Mouse (Mus musculus): ENCODE results near the gene Tmem132c. TPM values are rescaled to one million over a fixed set of nuclear protein-coding genes. Genes with fewer than 3 reads are reported as not detected.

The Tmem132c gene
- polyA plus RNA-seq, 1 experiment from 2014 or later: 4.8 TPM

- no peaks in the 10 kb centered on the region for H3K27me3 ChIP-seq (replicated peaks; ENCODE audit: control insufficient read depth, insufficient read depth, low read length)
- H3K4me1 ChIP-seq (replicated peaks; ENCODE audit: control insufficient read depth, insufficient read depth, low read length): peaks cover 20% of the 10 kb centered on the region
- ATAC-seq: no peak
- no peak overlapping the region for H3K4me2 ChIP-seq (ENCODE audit: low read length)
- no peak overlapping the region for H3K4me3 ChIP-seq (replicated peaks; ENCODE audit: low read length)
- H3K27ac ChIP-seq (ENCODE audit: low read length): no peak overlapping the region
- no peaks in the 10 kb centered on the region for H3K36me3 ChIP-seq (ENCODE audit: control insufficient read depth, insufficient read depth)
- H3K9me3 ChIP-seq (ENCODE audit: control insufficient read depth, low read length): no peaks in the 10 kb centered on the region
- H3K9ac ChIP-seq (replicated peaks; ENCODE audit: low read depth, low read length): no peak overlapping the region
- 88% methylated on average over 9 of the region's 9 CpGs for WGBS
Measured at GRCm38 (mm10) chr5:127374251-127374650, 132.6 kb downstream of the Tmem132c start.

GRCm38 (mm10) chr5:127375654-127376053 lies 134.0 kb downstream of the Tmem132c start:
- no peaks in the 10 kb centered on the region for H3K36me3 ChIP-seq (ENCODE audit: control insufficient read depth, insufficient read depth)

GRCm38 (mm10) chr5:127378521-127378920 lies 136.9 kb downstream of the Tmem132c start:
- Histone ChIP-seq H3K9ac (replicated peaks; ENCODE audit: low read depth, low read length) (no peak overlapping the region), H3K4me1 (replicated peaks; ENCODE audit: control insufficient read depth, insufficient read depth, low read length) (peaks cover 11% of the 10 kb centered on the region), H3K9me3 (ENCODE audit: control insufficient read depth, low read length) (no peaks in the 10 kb centered on the region), H3K4me2 (ENCODE audit: low read length) (no peak overlapping the region), H3K27ac (ENCODE audit: low read length) (no peak overlapping the region), H3K36me3 (ENCODE audit: control insufficient read depth, insufficient read depth) (no peaks in the 10 kb centered on the region), H3K27me3 (replicated peaks; ENCODE audit: control insufficient read depth, insufficient read depth, low read length) (no peaks in the 10 kb centered on the region), H3K4me3 (replicated peaks; ENCODE audit: low read length) (no peak overlapping the region)
- WGBS: 22% methylated on average over 5 of the region's 5 CpGs
- ATAC-seq: no peak

More at GRCm38 (mm10) chr5:127375654-127376053, 134.0 kb downstream of the Tmem132c start:
- Histone ChIP-seq H3K4me3 (replicated peaks; ENCODE audit: low read length) (no peak overlapping the region), H3K4me2 (ENCODE audit: low read length) (no peak overlapping the region), H3K9ac (replicated peaks; ENCODE audit: low read depth, low read length) (no peak overlapping the region), H3K27ac (ENCODE audit: low read length) (no peak overlapping the region), H3K9me3 (ENCODE audit: control insufficient read depth, low read length) (no peaks in the 10 kb centered on the region), H3K4me1 (replicated peaks; ENCODE audit: control insufficient read depth, insufficient read depth, low read length) (peaks cover 11% of the 10 kb centered on the region), H3K27me3 (replicated peaks; ENCODE audit: control insufficient read depth, insufficient read depth, low read length) (no peaks in the 10 kb centered on the region)
- WGBS: 81% methylated on average over 3 of the region's 3 CpGs
- no peak for ATAC-seq

- no peak overlapping the region for H3K9ac ChIP-seq (replicated peaks; ENCODE audit: low read depth, low read length)
- no peak overlapping the region for H3K4me2 ChIP-seq (ENCODE audit: low read length)
- no peak overlapping the region for H3K4me3 ChIP-seq (replicated peaks; ENCODE audit: low read length)
- no peak for ATAC-seq
- peaks cover 11% of the 10 kb centered on the region for H3K4me1 ChIP-seq (replicated peaks; ENCODE audit: control insufficient read depth, insufficient read depth, low read length)
- H3K36me3 ChIP-seq (ENCODE audit: control insufficient read depth, insufficient read depth): no peaks in the 10 kb centered on the region
- 70% methylated on average over 2 of the region's 2 CpGs for WGBS
- H3K27me3 ChIP-seq (replicated peaks; ENCODE audit: control insufficient read depth, insufficient read depth, low read length): no peaks in the 10 kb centered on the region
- no peak overlapping the region for H3K27ac ChIP-seq (ENCODE audit: low read length)
- no peaks in the 10 kb centered on the region for H3K9me3 ChIP-seq (ENCODE audit: control insufficient read depth, low read length)
Measured at GRCm38 (mm10) chr5:127379351-127379750, 137.7 kb downstream of the Tmem132c start.

GRCm38 (mm10) chr5:127381216-127381615 lies 139.6 kb downstream of the Tmem132c start:
- no peak overlapping the region for H3K4me3 ChIP-seq (replicated peaks; ENCODE audit: low read length)
- peaks cover 11% of the 10 kb centered on the region for H3K4me1 ChIP-seq (replicated peaks; ENCODE audit: control insufficient read depth, insufficient read depth, low read length)
- H3K4me2 ChIP-seq (ENCODE audit: low read length): no peak overlapping the region
- H3K27me3 ChIP-seq (replicated peaks; ENCODE audit: control insufficient read depth, insufficient read depth, low read length): no peaks in the 10 kb centered on the region
- H3K9me3 ChIP-seq (ENCODE audit: control insufficient read depth, low read length): no peaks in the 10 kb centered on the region
- ATAC-seq: 0 out of 2 replicates have a peak, but pooled peaks have one; percentile 20
- no peak overlapping the region for H3K9ac ChIP-seq (replicated peaks; ENCODE audit: low read depth, low read length)
- 16% methylated on average over 4 of the region's 4 CpGs for WGBS
- H3K27ac ChIP-seq (ENCODE audit: low read length): no peak overlapping the region
- no peaks in the 10 kb centered on the region for H3K36me3 ChIP-seq (ENCODE audit: control insufficient read depth, insufficient read depth)

- 35% methylated on average over 5 of the region's 5 CpGs for WGBS
- Histone ChIP-seq H3K36me3 (ENCODE audit: control insufficient read depth, insufficient read depth) (no peaks in the 10 kb centered on the region), H3K27ac (ENCODE audit: low read length) (no peak overlapping the region), H3K9ac (replicated peaks; ENCODE audit: low read depth, low read length) (no peak overlapping the region), H3K4me2 (ENCODE audit: low read length) (no peak overlapping the region), H3K4me3 (replicated peaks; ENCODE audit: low read length) (no peak overlapping the region), H3K4me1 (replicated peaks; ENCODE audit: control insufficient read depth, insufficient read depth, low read length) (peaks cover 11% of the 10 kb centered on the region), H3K9me3 (ENCODE audit: control insufficient read depth, low read length) (no peaks in the 10 kb centered on the region), H3K27me3 (replicated peaks; ENCODE audit: control insufficient read depth, insufficient read depth, low read length) (no peaks in the 10 kb centered on the region)
- no peak for ATAC-seq
Measured at GRCm38 (mm10) chr5:127382571-127382970, 141.0 kb downstream of the Tmem132c start.

- Histone ChIP-seq H3K4me1 (replicated peaks; ENCODE audit: control insufficient read depth, insufficient read depth, low read length) (no peaks in the 10 kb centered on the region), H3K4me2 (ENCODE audit: low read length) (no peak overlapping the region), H3K27me3 (replicated peaks; ENCODE audit: control insufficient read depth, insufficient read depth, low read length) (no peaks in the 10 kb centered on the region), H3K4me3 (replicated peaks; ENCODE audit: low read length) (no peak overlapping the region), H3K9ac (replicated peaks; ENCODE audit: low read depth, low read length) (no peak overlapping the region), H3K27ac (ENCODE audit: low read length) (no peak overlapping the region), H3K9me3 (ENCODE audit: control insufficient read depth, low read length) (peaks cover 3% of the 10 kb centered on the region; the same call in 1 of the 2 replicates), H3K36me3 (ENCODE audit: control insufficient read depth, insufficient read depth) (no peaks in the 10 kb centered on the region)
- WGBS: 95% methylated on average over 5 of the region's 5 CpGs
- no peak for ATAC-seq
Measured at GRCm38 (mm10) chr5:127391187-127391586, 149.6 kb downstream of the Tmem132c start.

- no peaks in the 10 kb centered on the region for H3K36me3 ChIP-seq (ENCODE audit: control insufficient read depth, insufficient read depth)
- H3K27ac ChIP-seq (ENCODE audit: low read length): no peak overlapping the region
- 78% methylated on average over 9 of the region's 9 CpGs for WGBS
- no peak for ATAC-seq
- no peaks in the 10 kb centered on the region for H3K27me3 ChIP-seq (replicated peaks; ENCODE audit: control insufficient read depth, insufficient read depth, low read length)
- H3K9me3 ChIP-seq (ENCODE audit: control insufficient read depth, low read length): no peaks in the 10 kb centered on the region
- H3K4me3 ChIP-seq (replicated peaks; ENCODE audit: low read length): no peak overlapping the region
- no peak overlapping the region for H3K4me2 ChIP-seq (ENCODE audit: low read length)
- H3K4me1 ChIP-seq (replicated peaks; ENCODE audit: control insufficient read depth, insufficient read depth, low read length): no peaks in the 10 kb centered on the region
- H3K9ac ChIP-seq (replicated peaks; ENCODE audit: low read depth, low read length): no peak overlapping the region
Measured at GRCm38 (mm10) chr5:127396889-127397288, 155.3 kb downstream of the Tmem132c start.

- Histone ChIP-seq H3K4me3 (replicated peaks; ENCODE audit: low read length) (no peak overlapping the region), H3K4me2 (ENCODE audit: low read length) (no peak overlapping the region), H3K27me3 (replicated peaks; ENCODE audit: control insufficient read depth, insufficient read depth, low read length) (no peaks in the 10 kb centered on the region), H3K27ac (ENCODE audit: low read length) (no peak overlapping the region), H3K9ac (replicated peaks; ENCODE audit: low read depth, low read length) (no peak overlapping the region), H3K36me3 (ENCODE audit: control insufficient read depth, insufficient read depth) (no peaks in the 10 kb centered on the region), H3K4me1 (replicated peaks; ENCODE audit: control insufficient read depth, insufficient read depth, low read length) (no peaks in the 10 kb centered on the region), H3K9me3 (ENCODE audit: control insufficient read depth, low read length) (no peaks in the 10 kb centered on the region)
- ATAC-seq: no peak
- WGBS: 7% methylated on average over 7 of the region's 7 CpGs
Measured at GRCm38 (mm10) chr5:127398010-127398409, 156.4 kb downstream of the Tmem132c start.
